Mouse (Mus musculus) CH12.LX (cell line): ENCODE measurements around the gene P2rx4. TPM values are rescaled to one million over a fixed set of nuclear protein-coding genes. Genes with fewer than 3 reads are reported as not detected.

Experiments
- DNase-seq: peaks from one replicate; pipeline ENCODE4 v3.0.0-alpha.2; 2013; ENCODE audit errors: extremely low read depth
- H3K27ac ChIP-seq: 2 replicates; pipeline ENCODE4 v1.5.1; 2012; ENCODE audit warnings: low read depth, mild to moderate bottlenecking, control low read depth, moderate library complexity; ENCODE audit not compliant: insufficient read depth
- H3K27me3 ChIP-seq: replicated peaks from 2 replicates; pipeline ENCODE3; 2012; ENCODE audit warnings: inconsistent platforms
- H3K36me3 ChIP-seq, 2 experiments: replicated peaks in 1 of 2; 2 replicates each; pipeline versions ENCODE3 to v1.6.1; 2012; ENCODE audit warnings: inconsistent platforms in 1 of 2, low read length in 1 of 2, mild to moderate bottlenecking in 1 of 2, mixed read lengths in 1 of 2, moderate library complexity in 1 of 2; ENCODE audit not compliant: control insufficient read depth in 1 of 2, insufficient read depth in 1 of 2
- H3K4me1 ChIP-seq, 2 experiments: 2 replicates each; pipeline ENCODE4 v1.6.1; 2012; ENCODE audit warnings: inconsistent platforms in 1 of 2, moderate library complexity in 1 of 2; ENCODE audit not compliant: insufficient read depth in 2 of 2, control insufficient read depth in 1 of 2
- H3K4me2 ChIP-seq: 2 replicates; pipeline ENCODE4 v1.6.1; 2012; ENCODE audit warnings: low read depth, mild to moderate bottlenecking, control low read depth; ENCODE audit not compliant: poor library complexity, insufficient read depth, severe bottlenecking
- H3K4me3 ChIP-seq, 3 experiments: fragments of 150-350 bp in 1 of 3; sonication (generic) in 1 of 3; replicated peaks in 1 of 3; 2 replicates each; pipeline versions ENCODE3 to v1.5.1; 2011 to 2012; ENCODE audit warnings: low read depth in 2 of 3, low read length in 2 of 3, mild to moderate bottlenecking in 2 of 3, moderate library complexity in 2 of 3, control low read depth in 1 of 3, improper control_type of control experiment in 1 of 3, inconsistent platforms in 1 of 3, mixed read lengths in 1 of 3; ENCODE audit not compliant: poor library complexity in 1 of 3
- H3K79me2 ChIP-seq: replicated peaks from 2 replicates; pipeline ENCODE4 v1.6.1; 2012; ENCODE audit warnings: mild to moderate bottlenecking, moderate library complexity; ENCODE audit not compliant: control insufficient read depth, poor library complexity, insufficient read depth, severe bottlenecking; ENCODE audit errors: extremely low read depth
- H3K9ac ChIP-seq: 2 replicates; pipeline ENCODE4 v1.6.1; 2012; ENCODE audit warnings: low read depth, mild to moderate bottlenecking, control low read depth, moderate library complexity; ENCODE audit not compliant: insufficient read depth
- H3K9me3 ChIP-seq: replicated peaks from 2 replicates; pipeline ENCODE3; 2012; ENCODE audit warnings: low read length, inconsistent platforms, mixed read lengths
- BHLHE40 ChIP-seq: IDR thresholded peaks from 2 replicates; pipeline ENCODE4 v1.6.1; 2011; ENCODE audit warnings: mild to moderate bottlenecking, low read depth, low read length, improper control_type of control experiment
- ELF1 ChIP-seq: IDR thresholded peaks from 2 replicates; pipeline ENCODE4 v1.6.1; 2014; ENCODE audit warnings: low read depth, mild to moderate bottlenecking, inconsistent platforms, low read length, improper control_type of control experiment
- HCFC1 ChIP-seq: IDR thresholded peaks from 2 replicates; pipeline ENCODE4 v1.6.1; 2012; ENCODE audit warnings: low read depth, mild to moderate bottlenecking, inconsistent platforms, low read length, improper control_type of control experiment
- JUN ChIP-seq: IDR thresholded peaks from 2 replicates; pipeline ENCODE4 v1.6.1; 2011; ENCODE audit warnings: low read depth, mild to moderate bottlenecking, low read length, improper control_type of control experiment, moderate library complexity; ENCODE audit not compliant: insufficient read depth
- JUND ChIP-seq: conservative IDR thresholded peaks from 2 replicates; pipeline ENCODE4 v1.6.1; 2011; ENCODE audit warnings: low read depth, low read length, improper control_type of control experiment
- KAT2A ChIP-seq: IDR thresholded peaks from 2 replicates; pipeline ENCODE4 v1.6.1; 2012; ENCODE audit warnings: low read length, improper control_type of control experiment, inconsistent platforms; ENCODE audit not compliant: insufficient replicate concordance
- MXI1 ChIP-seq: IDR thresholded peaks from 2 replicates; pipeline ENCODE4 v1.6.1; 2011; ENCODE audit warnings: mild to moderate bottlenecking, low read depth, low read length, improper control_type of control experiment
- MYC ChIP-seq: IDR thresholded peaks from 2 replicates; pipeline ENCODE4 v1.6.1; 2011; ENCODE audit warnings: low read depth, mild to moderate bottlenecking, improper control_type of control experiment, low read length
- POLR2A ChIP-seq: IDR thresholded peaks from 2 replicates; pipeline ENCODE4 v1.6.1; 2011; ENCODE audit warnings: low read depth, mild to moderate bottlenecking, improper control_type of control experiment, low read length
- RCOR1 ChIP-seq: conservative IDR thresholded peaks from 2 replicates; pipeline ENCODE4 v1.6.1; 2012; ENCODE audit warnings: low read depth, mild to moderate bottlenecking, inconsistent platforms, low read length, improper control_type of control experiment
- SIN3A ChIP-seq: IDR thresholded peaks from 2 replicates; pipeline ENCODE4 v1.6.1; 2012; ENCODE audit warnings: low read length, improper control_type of control experiment, inconsistent platforms
- TCF12 ChIP-seq: IDR thresholded peaks from 2 replicates; pipeline ENCODE4 v1.6.1; 2014; ENCODE audit warnings: low read depth, mild to moderate bottlenecking, inconsistent platforms, low read length, improper control_type of control experiment
- USF1 ChIP-seq: IDR thresholded peaks from 2 replicates; pipeline ENCODE4 v1.6.1; 2014; ENCODE audit warnings: low read depth, mild to moderate bottlenecking, inconsistent platforms, low read length, improper control_type of control experiment
- ZKSCAN1 ChIP-seq: IDR thresholded peaks from 2 replicates; pipeline ENCODE4 v1.6.1; 2012; ENCODE audit warnings: low read depth, inconsistent platforms, low read length, improper control_type of control experiment, borderline replicate concordance
- ZMIZ1 ChIP-seq: IDR thresholded peaks from 2 replicates; pipeline ENCODE4 v1.6.1; 2012; ENCODE audit warnings: low read depth, mild to moderate bottlenecking, inconsistent platforms, low read length, improper control_type of control experiment
- dilution Hi-C: fragments of 300-500 bp; cut with MboI; formaldehyde crosslinking; loops from 2 replicates; pipeline ENCODE4 v1.14.3; 2020; ENCODE audit warnings: low sequenced_read_pairs; ENCODE audit not compliant: extremely low pct_unique_long_range_greater_than_20kb, extremely low pct_ligation_motif_present
- in situ Hi-C: fragments of 300-500 bp; cut with MboI; formaldehyde crosslinking; loops from 3 replicates; pipeline ENCODE4 v1.14.3; 2019; ENCODE audit warnings: low sequenced_read_pairs, low pct_ligation_motif_present, low pct_unique_long_range_greater_than_20kb, mixed read lengths
- polyA plus RNA-seq: library from polyadenylated mRNA; unstranded; fragments of >175 nt; gene quantifications from 2 replicates; pipeline ENCODE4 v1.2.1, GENCODE M21; 2012; ENCODE audit warnings: low read depth; ENCODE audit not compliant: insufficient read length
- total RNA-seq, 2 experiments: library from RNA; depleted of rRNA; stranded (reverse); fragments of 300-350 nt in 1 of 2; fragments of >200 nt in 1 of 2; gene quantifications; 2 replicates each; pipeline ENCODE4 v1.2.3; 2012 to 2014

P2rx4 gene
- total and polyA plus RNA-seq, 3 experiments, result 9.1 to 16.7 (median 11.0) TPM

- Histone ChIP-seq H3K36me3 (peaks cover 0 to 43% of the 10 kb centered on the region in 2 experiments), H3K9me3 (no peaks in the 10 kb centered on the region), H3K4me3 (no peak overlapping the region), H3K4me1 (peaks cover 0 to 11% of the 10 kb centered on the region in 2 experiments; a peak in 2 of 4 replicates), H3K27me3 (no peaks in the 10 kb centered on the region), H3K27ac (no peak overlapping the region)
- no peak for DNase-seq
- dilution Hi-C loops, result no loop called here
- TF ChIP-seq USF1, result no peak
- no peak for TF ChIP-seq ZKSCAN1
- no peak for TF ChIP-seq RCOR1
- no peak for TF ChIP-seq ZMIZ1
- TF ChIP-seq, all 38 proteins: peak for 0
- H3K79me2 ChIP-seq, result no peaks in the 10 kb centered on the region
- no peak overlapping the region for H3K9ac ChIP-seq
- no peak overlapping the region for H3K4me2 ChIP-seq
- in situ Hi-C loops, result no loop called here
These were observed 64.1 kb downstream of the P2rx4 start for GRCm38 (mm10) chr5:122771428-122771827.

GRCm38 (mm10) chr5:122773756-122774155, 66.4 kb downstream of the P2rx4 start:
- H3K36me3 ChIP-seq, result peaks cover 0 to 29% of the 10 kb centered on the region in 2 experiments
- no peak overlapping the region for H3K4me3 ChIP-seq
- no peaks in the 10 kb centered on the region for H3K79me2 ChIP-seq
- no peak overlapping the region for H3K4me2 ChIP-seq
- no peak overlapping the region for H3K9ac ChIP-seq
- in situ Hi-C loops, result no loop called here
- no peaks in the 10 kb centered on the region for H3K27me3 ChIP-seq
- peaks cover 0 to 18% of the 10 kb centered on the region in 2 experiments; a peak in 2 of 4 replicates for H3K4me1 ChIP-seq
- no peak for DNase-seq
- dilution Hi-C loops, result no loop called here
- TF ChIP-seq USF1, result no peak
- no peak for TF ChIP-seq HCFC1
- no peak for TF ChIP-seq ELF1
- no peak for TF ChIP-seq BHLHE40
- no peak for TF ChIP-seq POLR2A
- TF ChIP-seq KAT2A, result no peak
- no peak for TF ChIP-seq MYC
- TF ChIP-seq MXI1, result no peak
- TF ChIP-seq SIN3A, result no peak
- no peak for TF ChIP-seq JUN
- TF ChIP-seq JUND, result no peak
- TF ChIP-seq TCF12, result no peak
- no peaks in the 10 kb centered on the region for H3K9me3 ChIP-seq
- no peak overlapping the region for H3K27ac ChIP-seq
